Mouse (Mus musculus): ENCODE data around the gene Trabd. TPM values are rescaled to one million over a fixed set of nuclear protein-coding genes. Genes with fewer than 3 reads are reported as not detected.
A peak's percentile ranks its signal among the peaks of the same experiment; 100 is the strongest.

Gene Trabd
- polyA plus RNA-seq (2016; fragmentation: Nextera tagmentation; extraction: Ambion mirVana), result 43.2 and 48.4 TPM in 2 replicates

DNA sequence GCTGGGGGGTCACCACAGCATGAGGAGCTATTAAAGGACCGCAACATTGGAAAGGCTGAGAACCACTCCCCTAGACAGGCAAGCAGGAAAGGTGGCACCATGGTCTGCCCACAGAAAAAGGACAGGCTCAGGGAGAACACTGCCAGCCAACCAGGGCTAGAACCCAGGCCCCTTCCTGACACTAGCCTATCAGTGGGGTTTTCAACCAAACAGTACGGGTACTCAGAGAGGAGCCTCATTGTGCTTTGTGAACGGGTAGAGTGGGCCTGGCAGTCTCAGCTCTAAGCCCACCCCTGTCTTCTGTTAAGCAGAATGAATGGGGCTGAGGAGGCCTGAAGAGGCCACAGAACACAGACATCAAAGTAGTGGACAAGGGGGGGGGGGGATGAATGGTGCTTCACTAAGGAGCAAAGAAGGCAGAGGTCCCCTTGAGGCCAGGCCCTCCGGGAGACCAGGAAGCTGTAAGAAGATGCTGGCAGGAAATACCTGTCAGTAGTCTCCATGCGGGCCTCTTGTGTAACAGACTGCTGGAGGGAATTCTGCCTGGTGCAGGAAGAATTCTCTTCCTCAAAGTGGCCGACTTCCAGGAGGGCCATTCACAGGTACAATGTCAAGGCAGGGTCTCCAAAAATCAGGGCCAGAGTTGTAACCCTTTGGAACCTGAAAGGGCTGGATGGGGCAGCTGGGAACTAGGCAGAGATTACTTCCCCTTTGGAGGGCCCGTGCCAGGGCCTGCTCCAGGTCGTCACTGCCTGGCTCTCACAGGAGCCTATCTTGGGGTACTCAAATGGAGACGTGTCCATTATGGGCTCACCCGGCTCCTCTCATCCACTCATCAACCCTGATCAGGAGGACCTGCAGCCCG, at the start of gene Trabd:
Gene Trabd (plus strand): TSS at position 512 of the 865 bp plus-strand sequence.
- H3K9ac ChIP-seq, result peak within 1 kb of the TSS; percentile 94
- 19% methylated on average over 11 of the region's 11 CpGs for WGBS
- H3K4me3 ChIP-seq, result peak within 1 kb of the TSS; percentile 91
- peak within 1 kb of the TSS; percentile 78 for H3K4me2 ChIP-seq (replicated peaks)
- H3K27ac ChIP-seq, result peak within 1 kb of the TSS; percentile 89
- no peak; the same call in 1 of the 2 replicates for ATAC-seq (ENCODE audit: low FRiP score)
- peaks cover under 1% of the 10 kb centered on the region; the same call in 1 of the 2 replicates for H3K36me3 ChIP-seq
- H3K27me3 ChIP-seq, result peaks cover 14% of the 10 kb centered on the region
- peaks cover 32% of the 10 kb centered on the region for H3K4me1 ChIP-seq
- no peaks in the 10 kb centered on the region for H3K9me3 ChIP-seq (replicated peaks)

DNA sequence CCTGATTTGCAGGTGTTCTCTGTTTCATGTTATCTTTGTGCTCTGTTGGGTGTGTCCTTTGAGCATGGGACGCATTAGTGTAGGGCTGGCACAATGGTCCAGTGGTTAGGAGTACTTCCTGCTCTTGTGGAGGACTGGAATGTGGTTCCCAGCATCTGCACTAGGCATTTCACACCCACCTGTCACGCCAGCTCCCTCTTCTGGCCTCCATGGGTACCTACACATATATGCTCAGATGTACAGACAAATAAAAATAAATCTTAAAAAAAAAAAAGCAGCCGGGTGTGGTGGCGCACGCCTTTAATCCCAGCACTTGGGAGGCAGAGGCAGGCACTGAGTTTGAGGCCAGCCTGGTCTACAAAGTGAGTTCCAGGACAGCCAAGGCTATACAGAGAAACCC, 30.5 kb upstream of the Trabd start:
- Histone ChIP-seq H3K4me2 (replicated peaks) (no peak overlapping the region), H3K27ac (no peak overlapping the region), H3K4me1 (no peaks in the 10 kb centered on the region), H3K27me3 (no peaks in the 10 kb centered on the region), H3K9ac (no peak overlapping the region), H3K36me3 (no peaks in the 10 kb centered on the region), H3K9me3 (replicated peaks) (0 out of 2 replicates have a peak, but pooled peaks cover 5% of the 10 kb centered on the region), H3K4me3 (no peak overlapping the region)
- ATAC-seq (ENCODE audit: low FRiP score), result no peak
- WGBS, result 78% methylated on average over 5 of the region's 5 CpGs

DNA sequence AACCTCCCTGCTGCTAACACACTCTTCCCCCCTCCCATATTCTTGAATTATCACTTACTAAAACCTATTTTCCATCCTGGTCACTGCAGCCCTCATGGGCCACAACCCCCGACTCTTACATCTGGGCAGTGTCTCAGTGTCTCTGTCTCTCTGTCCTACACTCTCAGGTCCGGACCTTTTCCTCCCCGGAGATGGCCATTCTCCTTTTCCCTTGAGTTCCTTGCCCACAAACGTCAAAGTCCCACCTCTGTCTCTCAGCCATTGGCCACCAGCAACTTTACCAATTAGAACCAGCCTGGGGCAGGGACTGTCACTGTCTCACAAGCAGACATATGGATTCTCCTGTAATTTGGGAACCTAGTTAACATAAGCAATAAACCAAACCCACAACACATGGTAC, 28.6 kb upstream of the Trabd start:
- H3K27me3 ChIP-seq, result no peaks in the 10 kb centered on the region
- H3K36me3 ChIP-seq, result no peaks in the 10 kb centered on the region
- no peak overlapping the region for H3K27ac ChIP-seq
- H3K4me2 ChIP-seq (replicated peaks), result no peak overlapping the region
- no peaks in the 10 kb centered on the region for H3K4me1 ChIP-seq
- 75% methylated on average over 4 of the region's 4 CpGs for WGBS
- H3K4me3 ChIP-seq, result no peak overlapping the region
- no peak overlapping the region for H3K9ac ChIP-seq
- 0 out of 2 replicates have a peak, but pooled peaks cover 5% of the 10 kb centered on the region for H3K9me3 ChIP-seq (replicated peaks)
- no peak for ATAC-seq (ENCODE audit: low FRiP score)

- ATAC-seq (ENCODE audit: low FRiP score), result no peak
- H3K27ac ChIP-seq, result no peak overlapping the region
- no peak overlapping the region for H3K4me2 ChIP-seq (replicated peaks)
- H3K4me3 ChIP-seq, result no peak overlapping the region
- 0 out of 2 replicates have a peak, but pooled peaks cover 4% of the 10 kb centered on the region for H3K4me1 ChIP-seq
- H3K9ac ChIP-seq, result no peak overlapping the region
- H3K27me3 ChIP-seq, result peaks cover 21% of the 10 kb centered on the region
- H3K9me3 ChIP-seq (replicated peaks), result no peaks in the 10 kb centered on the region
- no peaks in the 10 kb centered on the region for H3K36me3 ChIP-seq
- 90% methylated on average over 7 of the region's 7 CpGs for WGBS
Observed at GRCm38 (mm10) chr15:89054666-89055065, 20.3 kb upstream of the Trabd start.

- Histone ChIP-seq H3K9ac (no peak overlapping the region), H3K9me3 (replicated peaks) (no peaks in the 10 kb centered on the region), H3K4me2 (replicated peaks) (peak overlapping the region; percentile 89), H3K27ac (no peak overlapping the region), H3K27me3 (peaks cover 40% of the 10 kb centered on the region), H3K4me3 (no peak overlapping the region; the same call in 1 of the 2 replicates), H3K4me1 (0 out of 2 replicates have a peak, but pooled peaks cover 7% of the 10 kb centered on the region), H3K36me3 (no peaks in the 10 kb centered on the region)
- 31% methylated on average over 6 of the region's 6 CpGs for WGBS
- no peak for ATAC-seq (ENCODE audit: low FRiP score)
Observed at GRCm38 (mm10) chr15:89058736-89059135, 16.2 kb upstream of the Trabd start.

DNA sequence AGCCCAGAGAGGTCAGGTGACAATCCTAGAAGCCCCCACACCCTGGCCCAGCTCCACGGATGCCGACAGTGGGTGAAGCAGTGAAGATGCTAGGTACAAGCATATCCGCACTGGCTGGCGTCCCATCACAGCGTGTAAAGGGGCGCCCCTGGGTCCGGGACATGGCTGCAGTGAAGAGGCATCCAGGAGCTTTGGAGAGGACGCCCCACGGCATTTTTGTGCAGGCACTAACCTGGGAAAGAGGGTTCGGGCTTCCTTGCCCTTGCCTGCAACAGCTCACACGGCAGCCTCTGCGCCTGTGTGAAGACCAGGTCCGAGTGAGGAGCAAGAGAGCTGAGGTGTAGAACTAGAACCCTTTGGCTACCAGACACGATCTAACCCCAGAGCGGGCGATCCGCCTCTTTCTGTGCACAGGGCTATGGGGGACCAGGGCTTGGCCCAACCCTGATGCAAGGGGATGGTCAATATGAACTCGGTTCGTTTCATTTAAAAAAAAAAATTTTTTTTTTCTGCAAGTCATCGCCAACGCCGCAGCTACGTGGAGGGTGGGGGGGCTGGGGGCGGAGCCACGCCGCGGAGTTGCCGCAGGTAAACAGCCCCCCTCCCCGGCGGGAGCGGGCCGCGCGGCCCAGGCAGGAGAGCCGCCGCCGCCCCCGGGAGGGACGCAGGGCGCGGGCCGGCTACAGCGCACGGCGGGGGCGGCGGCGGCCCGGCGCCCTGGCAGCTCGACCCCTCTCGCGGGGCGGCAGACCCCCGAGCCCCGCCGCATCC, 15.6 kb upstream of the Trabd start, which contains the start of gene Panx2:
Gene Panx2 (plus strand): TSS at position 574 of the 771 bp plus-strand sequence.
- H3K27me3 ChIP-seq, result peaks cover 40% of the 10 kb centered on the region
- H3K4me2 ChIP-seq (replicated peaks), result peak within 1 kb of the TSS; percentile 89
- peak within 1 kb of the TSS; percentile 90 for H3K9ac ChIP-seq
- H3K27ac ChIP-seq, result peak within 1 kb of the TSS; percentile 58
- 0 out of 2 replicates have a peak, but pooled peaks have one; percentile 33 for ATAC-seq (ENCODE audit: low FRiP score)
- H3K36me3 ChIP-seq, result no peaks in the 10 kb centered on the region
- no peaks in the 10 kb centered on the region for H3K9me3 ChIP-seq (replicated peaks)
- WGBS, result 2% methylated on average over 24 of the region's 57 CpGs
- H3K4me1 ChIP-seq, result 0 out of 2 replicates have a peak, but pooled peaks cover 7% of the 10 kb centered on the region
- H3K4me3 ChIP-seq, result peak within 1 kb of the TSS; percentile 82

DNA sequence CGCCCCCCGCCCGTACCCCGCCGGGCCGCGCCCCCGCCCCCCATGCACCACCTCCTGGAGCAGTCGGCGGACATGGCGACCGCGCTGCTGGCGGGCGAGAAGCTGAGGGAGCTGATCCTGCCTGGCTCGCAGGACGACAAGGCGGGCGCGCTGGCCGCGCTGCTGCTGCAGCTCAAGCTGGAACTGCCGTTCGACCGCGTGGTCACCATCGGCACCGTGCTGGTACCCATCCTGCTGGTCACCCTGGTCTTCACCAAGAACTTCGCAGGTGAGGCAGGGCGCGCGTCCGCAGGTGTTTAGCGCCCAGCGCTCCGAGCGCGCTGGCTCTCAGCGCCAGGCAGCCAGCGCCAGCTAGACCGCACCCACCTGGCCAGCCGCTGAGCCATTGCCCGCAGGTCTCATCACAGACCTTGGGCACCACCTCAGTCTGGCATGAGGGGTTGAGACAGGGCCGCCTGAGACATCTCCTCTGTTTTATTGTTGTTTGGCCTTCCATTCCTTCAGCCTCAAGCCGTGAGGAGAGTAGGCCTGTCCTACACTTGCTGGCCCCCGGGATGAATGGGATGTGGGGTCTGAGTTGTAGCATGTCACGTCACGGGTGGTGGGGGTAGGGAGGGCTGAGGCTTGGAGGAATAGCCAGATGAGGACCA, 14.8 kb upstream of the Trabd start:
- peak; percentile 64 for ATAC-seq (ENCODE audit: low FRiP score)
- no peaks in the 10 kb centered on the region for H3K36me3 ChIP-seq
- H3K4me3 ChIP-seq, result peak overlapping the region; percentile 82
- 0 out of 2 replicates have a peak, but pooled peaks cover 7% of the 10 kb centered on the region for H3K4me1 ChIP-seq
- H3K9ac ChIP-seq, result peak overlapping the region; percentile 90
- peak overlapping the region; percentile 58; the same call in 1 of the 2 replicates for H3K27ac ChIP-seq
- peaks cover 43% of the 10 kb centered on the region for H3K27me3 ChIP-seq
- no peaks in the 10 kb centered on the region for H3K9me3 ChIP-seq (replicated peaks)
- peak overlapping the region; percentile 89 for H3K4me2 ChIP-seq (replicated peaks)
- WGBS, result 1% methylated on average over 40 of the region's 48 CpGs

DNA sequence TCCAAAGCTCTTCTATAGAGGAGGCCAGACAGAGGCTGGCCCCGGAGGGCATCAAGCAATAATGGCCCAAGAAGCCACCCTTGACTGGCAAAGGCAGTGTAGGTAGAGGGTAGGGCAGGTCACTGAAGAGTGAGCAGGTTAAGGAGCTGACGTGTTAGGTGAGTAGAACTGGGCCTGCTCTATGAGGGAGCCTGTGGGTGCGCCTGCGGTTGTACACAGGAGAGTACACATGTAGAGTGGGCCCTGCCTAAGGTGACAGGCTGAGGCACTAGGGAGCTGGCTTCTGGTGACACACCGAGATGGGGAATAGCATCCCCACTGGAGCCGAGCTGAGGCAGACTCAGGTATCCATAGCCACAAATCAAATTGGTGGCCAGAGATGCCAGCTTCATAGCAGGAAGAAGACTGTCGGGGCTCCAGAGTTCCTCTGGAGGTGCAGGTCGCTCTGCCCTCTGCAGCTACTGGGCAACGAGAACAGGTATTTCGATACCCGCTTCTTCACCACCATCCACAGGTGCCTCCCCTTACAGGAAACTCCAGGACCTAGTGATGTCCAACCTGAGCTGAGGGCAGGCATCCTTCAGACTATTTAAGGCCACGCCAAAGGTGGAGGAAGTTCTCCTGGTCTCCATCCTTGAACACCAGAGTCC, 14.0 kb upstream of the Trabd start:
- peak overlapping the region; percentile 89 for H3K4me2 ChIP-seq (replicated peaks)
- H3K36me3 ChIP-seq, result no peaks in the 10 kb centered on the region
- H3K9me3 ChIP-seq (replicated peaks), result no peaks in the 10 kb centered on the region
- no peak overlapping the region for H3K27ac ChIP-seq
- 0 out of 2 replicates have a peak, but pooled peaks have one; percentile 19 for ATAC-seq (ENCODE audit: low FRiP score)
- 82% methylated on average over 12 of the region's 12 CpGs for WGBS
- H3K4me3 ChIP-seq, result peak overlapping the region; percentile 7; the same call in 1 of the 2 replicates
- H3K4me1 ChIP-seq, result 0 out of 2 replicates have a peak, but pooled peaks cover 7% of the 10 kb centered on the region
- peaks cover 49% of the 10 kb centered on the region for H3K27me3 ChIP-seq
- H3K9ac ChIP-seq, result peak overlapping the region; percentile 13; the same call in 1 of the 2 replicates

- no peak overlapping the region for H3K4me2 ChIP-seq (replicated peaks)
- no peak for ATAC-seq (ENCODE audit: low FRiP score)
- H3K27me3 ChIP-seq, result peaks cover 59% of the 10 kb centered on the region
- no peaks in the 10 kb centered on the region for H3K9me3 ChIP-seq (replicated peaks)
- 0 out of 2 replicates have a peak, but pooled peaks cover 7% of the 10 kb centered on the region for H3K4me1 ChIP-seq
- H3K4me3 ChIP-seq, result no peak overlapping the region
- no peak overlapping the region for H3K27ac ChIP-seq
- no peak overlapping the region for H3K9ac ChIP-seq
- H3K36me3 ChIP-seq, result no peaks in the 10 kb centered on the region
- 92% methylated on average over 6 of the region's 6 CpGs for WGBS
Observed at GRCm38 (mm10) chr15:89061761-89062517, 13.0 kb upstream of the Trabd start.

DNA sequence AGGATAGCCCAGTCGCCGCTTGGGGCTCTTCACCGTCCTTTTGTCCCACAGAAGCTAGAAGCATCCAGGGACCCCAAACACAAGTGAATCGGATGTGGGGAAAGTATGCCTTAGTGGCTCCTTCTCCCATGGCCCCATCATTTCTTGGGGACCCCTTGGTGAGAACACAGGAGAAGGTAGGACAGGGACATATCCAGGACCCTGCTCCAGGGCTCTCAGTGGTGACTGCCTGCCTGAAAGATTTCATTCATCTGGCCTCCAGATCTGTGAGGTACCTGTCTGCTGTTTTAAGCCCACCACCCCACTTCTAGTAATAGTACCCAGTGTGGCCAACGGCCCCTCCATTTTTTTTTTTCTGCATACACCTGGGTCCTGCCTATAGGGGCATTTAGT, 12.4 kb upstream of the Trabd start:
- peaks cover 61% of the 10 kb centered on the region for H3K27me3 ChIP-seq
- no peak overlapping the region for H3K4me2 ChIP-seq (replicated peaks)
- peaks cover 7% of the 10 kb centered on the region; the same call in 1 of the 2 replicates for H3K4me1 ChIP-seq
- ATAC-seq (ENCODE audit: low FRiP score), result no peak
- no peak overlapping the region for H3K4me3 ChIP-seq
- no peaks in the 10 kb centered on the region for H3K9me3 ChIP-seq (replicated peaks)
- H3K9ac ChIP-seq, result no peak overlapping the region
- H3K27ac ChIP-seq, result no peak overlapping the region
- 90% methylated on average over 5 of the region's 5 CpGs for WGBS
- no peaks in the 10 kb centered on the region for H3K36me3 ChIP-seq

All from hindbrain, embryonic 12.5 days (tissue).